Mouse (Mus musculus) right cerebral cortex, postnatal 36 days (tissue): ENCODE measurements around the gene Ncapd2.
"Not testable (repeated sequence)": the region's sequence is repeated elsewhere in the genome, so short reads cannot be mapped to it uniquely, and the experiment has no call there.

ENCODE experiments used
- DNase-seq, 2 experiments: peaks; one replicate each; pipeline ENCODE4 v3.0.0; 2022; ENCODE audit warnings: low spot score in 2 of 2, mixed read lengths in 1 of 2

Ncapd2 gene

DNA sequence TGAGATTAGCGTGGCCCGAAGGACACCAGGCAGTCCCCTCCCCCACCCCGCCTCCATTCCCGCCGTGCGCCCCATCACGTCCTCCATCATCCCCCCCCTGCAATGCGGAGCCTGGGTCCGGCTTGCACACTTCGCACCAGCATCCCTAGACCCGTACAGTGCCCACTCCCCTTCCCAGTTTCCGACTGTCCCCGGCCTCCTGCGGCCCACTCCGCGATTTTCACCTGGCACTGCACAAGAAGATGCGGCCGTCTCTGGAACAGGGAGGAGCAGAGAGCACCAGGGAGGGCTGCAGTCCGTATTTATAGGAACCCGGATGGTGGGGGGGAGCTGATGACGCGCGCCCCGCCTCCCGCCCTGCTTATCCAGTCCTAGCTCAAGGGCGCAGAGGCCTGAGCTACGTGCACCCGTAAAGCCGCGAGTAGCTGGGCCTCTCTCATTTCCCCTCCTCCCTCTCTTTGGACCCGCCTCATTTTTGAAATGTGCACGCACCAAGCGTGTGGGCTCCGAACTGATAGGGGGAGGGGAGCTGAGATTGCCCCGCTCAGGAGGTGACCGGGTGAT lies 26.1 kb downstream of the Ncapd2 start:
- DNase-seq = peak; percentile 98

DNA sequence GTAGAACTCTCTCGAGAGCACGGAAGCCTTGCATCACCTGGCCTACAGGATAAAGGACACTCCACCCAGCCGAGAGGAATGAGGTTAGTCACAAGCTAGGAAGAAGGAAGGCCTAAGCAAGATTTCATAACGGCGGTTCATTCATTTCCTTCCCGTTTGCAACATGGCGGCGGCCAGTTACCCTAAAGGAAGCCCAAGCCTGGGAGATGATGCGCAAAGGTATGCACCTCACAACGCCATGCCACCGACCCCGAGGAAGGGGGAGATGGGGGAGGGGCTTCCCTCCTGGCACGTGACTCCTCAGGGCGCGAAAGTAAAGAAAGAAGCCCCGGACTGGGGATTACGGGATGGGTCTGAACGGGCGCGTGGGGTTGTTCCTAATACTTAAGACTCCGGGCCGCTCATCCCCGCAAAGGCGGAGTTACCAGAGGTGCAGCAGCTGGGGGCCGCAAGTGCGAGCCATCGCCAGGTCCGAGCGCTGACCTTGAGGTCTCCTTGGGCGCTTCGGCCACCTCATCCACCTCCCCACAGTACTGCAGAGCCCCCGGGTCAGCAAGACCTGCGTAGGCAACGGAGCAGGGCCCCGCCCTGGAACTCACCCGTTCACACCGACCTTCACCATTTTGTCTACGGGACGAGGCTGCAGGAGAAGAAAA lies 26.7 kb downstream of the Ncapd2 start:
- DNase-seq = no peak

DNA sequence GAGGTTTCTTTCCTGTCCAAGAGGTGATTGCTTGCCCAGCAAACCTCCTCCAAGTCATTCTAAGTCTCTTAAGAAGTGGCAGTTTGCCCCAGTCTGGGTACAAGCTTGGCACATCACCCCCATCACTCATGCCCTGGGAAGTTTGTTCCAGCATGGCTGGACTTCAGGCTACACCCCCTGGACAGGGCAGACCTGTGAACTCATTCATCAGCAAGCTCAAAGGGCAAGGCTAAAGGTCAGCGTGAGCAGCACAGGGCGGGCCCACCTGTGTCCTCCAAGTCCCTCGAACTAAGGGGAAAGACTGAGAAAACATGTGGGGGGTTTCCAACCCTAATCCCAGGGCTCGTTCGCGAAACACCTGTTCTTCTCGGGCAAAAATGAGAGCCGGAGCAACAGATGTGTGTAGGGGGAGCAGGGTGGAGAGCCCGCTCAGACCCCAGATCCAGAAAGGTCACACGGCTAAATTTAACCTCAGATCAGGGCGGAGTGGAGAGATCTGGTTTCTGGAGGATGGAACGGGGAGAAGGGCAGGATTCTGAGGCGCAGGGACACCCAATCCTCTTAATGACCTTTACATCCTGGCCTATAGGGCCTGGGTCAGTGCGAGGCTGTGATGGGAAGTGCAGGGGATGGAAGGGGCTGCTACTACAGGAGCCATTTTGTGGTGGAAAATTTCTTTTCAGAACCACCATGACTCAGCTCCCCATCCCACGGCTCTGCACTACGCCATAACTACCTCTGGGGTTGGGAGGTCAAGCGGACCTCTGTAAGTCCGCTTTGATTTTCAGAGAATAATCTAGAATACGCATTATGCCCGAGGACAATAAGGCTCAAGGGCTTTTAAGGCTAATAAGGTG lies 27.5 kb downstream of the Ncapd2 start:
- no peak for DNase-seq

DNA sequence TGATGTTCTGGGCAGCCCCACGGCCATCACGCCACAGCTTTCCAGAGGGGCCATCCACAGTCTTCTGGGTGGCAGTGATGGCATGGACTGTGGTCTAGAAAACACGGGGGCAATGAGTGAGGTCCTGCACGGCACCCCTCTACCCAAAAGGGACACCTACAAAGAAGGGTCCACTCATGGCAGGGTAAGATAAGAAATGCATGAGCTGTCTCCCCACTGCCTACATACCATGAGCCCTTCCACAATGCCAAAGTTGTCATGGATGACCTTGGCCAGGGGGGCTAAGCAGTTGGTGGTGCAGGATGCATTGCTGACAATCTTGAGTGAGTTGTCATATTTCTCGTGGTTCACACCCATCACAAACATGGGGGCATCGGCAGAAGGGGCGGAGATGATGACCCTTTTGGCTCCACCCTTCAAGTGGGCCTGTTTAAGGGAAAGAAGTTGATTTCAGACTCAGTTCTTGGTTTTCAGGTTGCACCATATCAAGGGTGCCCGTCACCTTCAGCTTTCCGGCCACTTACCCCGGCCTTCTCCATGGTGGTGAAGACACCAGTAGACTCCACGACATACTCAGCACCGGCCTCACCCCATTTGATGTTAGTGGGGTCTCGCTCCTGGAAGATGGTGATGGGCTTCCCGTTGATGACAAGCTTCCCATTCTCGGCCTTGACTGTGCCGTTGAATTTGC lies 28.7 kb downstream of the Ncapd2 start:
- DNase-seq = not testable (repeated sequence)

DNA sequence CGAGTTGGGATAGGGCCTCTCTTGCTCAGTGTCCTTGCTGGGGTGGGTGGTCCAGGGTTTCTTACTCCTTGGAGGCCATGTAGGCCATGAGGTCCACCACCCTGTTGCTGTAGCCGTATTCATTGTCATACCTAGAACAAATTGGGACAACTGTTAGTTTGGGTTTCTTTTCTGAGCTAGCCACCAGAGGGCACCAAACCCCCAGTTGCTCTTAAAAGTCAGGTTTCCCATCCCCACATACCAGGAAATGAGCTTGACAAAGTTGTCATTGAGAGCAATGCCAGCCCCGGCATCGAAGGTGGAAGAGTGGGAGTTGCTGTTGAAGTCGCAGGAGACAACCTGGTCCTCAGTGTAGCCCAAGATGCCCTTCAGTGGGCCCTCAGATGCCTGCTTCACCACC lies 29.5 kb downstream of the Ncapd2 start:
- not testable (repeated sequence) for DNase-seq

DNA sequence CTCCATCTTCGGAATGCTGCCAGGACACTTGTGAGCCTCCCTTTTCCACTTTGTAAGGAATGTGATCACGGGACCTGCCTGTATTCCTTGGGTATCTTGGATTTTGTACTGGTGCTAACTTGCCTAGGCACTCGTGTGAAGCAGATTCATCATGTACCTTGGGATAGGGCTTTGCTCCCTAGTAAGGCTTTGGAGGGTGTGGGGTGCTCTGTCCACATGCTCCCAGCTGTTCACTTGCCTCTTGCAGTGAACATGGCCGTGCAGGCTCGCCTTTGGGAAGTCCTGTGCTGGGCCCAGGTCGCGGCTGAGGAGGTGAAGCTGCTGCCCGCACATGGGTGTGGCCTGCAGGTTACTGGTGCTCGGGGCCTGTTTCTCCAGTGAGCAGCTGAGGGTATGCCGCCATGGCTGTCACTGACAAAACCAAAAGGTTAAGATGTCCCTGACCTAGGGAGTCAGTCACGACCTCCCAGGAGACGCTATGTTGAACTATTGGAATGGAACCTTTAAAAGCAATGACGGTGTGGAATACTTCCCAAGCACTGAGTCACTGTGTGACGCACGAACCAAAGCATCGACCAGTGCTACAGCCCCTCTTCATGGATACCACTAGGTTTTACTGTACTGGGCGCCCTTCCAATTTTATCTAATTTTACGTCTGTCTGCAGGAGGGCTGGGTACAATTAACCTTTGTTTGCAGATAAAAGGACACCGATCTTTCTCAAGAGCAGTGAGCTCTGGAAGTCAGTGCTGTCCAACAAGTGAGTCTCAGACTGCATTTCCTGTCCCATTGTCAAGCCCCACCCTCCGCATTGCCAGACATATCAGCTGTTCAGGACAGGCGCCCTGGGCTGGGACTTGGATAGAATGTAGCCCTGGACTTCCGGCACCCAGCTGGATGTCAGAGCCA lies 30.4 kb downstream of the Ncapd2 start:
- DNase-seq = peak in 1 of 2 experiments; percentile 68

DNA sequence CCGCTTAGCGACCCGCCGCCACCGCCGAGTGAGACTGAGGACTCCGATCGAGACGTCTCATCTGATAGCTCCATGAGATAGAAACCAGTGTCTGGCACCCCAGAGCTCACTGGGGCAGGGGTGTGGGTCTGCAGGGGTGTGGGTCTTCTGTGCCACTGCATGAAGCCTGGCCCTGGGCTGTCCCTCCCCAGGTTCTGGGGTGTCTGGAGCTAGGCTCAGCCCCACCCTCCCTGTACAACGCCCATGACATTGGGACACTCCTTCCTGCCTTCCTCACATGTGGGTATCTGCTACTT lies 31.0 kb downstream of the Ncapd2 start:
- no peak for DNase-seq

DNA sequence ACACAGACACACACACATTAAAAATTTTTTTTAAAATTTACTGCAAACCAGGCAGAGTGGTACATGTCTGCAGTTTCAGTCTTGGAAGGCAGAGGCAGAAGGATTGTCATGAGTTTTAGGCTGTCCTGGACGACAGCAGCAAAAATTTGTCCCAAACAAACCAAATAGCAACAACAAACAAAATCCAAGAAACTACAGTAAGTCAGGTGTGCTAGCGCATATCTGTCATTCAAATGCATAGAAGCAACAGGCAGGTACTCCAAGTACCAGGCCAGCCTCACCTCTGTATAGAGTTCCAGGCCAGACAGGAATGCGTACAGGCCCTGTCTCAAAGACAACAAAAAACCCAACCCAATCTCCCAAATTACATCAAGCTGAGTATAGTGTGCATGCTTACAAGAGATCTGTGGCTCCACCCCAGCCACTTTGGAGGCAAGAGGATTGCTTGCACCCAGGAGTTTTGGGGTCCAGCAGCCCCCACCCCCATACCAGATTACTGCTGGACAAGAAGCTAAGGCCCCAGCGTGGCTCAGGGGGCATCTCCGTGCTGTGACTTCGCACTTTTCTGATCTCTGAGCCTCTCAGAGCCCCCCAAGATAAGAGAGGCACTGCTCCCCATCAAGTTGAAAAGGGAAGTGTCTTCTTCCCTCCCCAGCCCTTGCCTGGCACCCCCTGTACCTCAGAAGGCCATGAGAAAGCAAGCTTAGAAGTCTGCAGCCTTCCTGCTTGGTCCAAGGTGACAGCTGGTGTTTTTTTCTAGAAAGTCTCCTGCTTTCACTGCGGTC lies 31.5 kb downstream of the Ncapd2 start:
- no peak for DNase-seq

DNA sequence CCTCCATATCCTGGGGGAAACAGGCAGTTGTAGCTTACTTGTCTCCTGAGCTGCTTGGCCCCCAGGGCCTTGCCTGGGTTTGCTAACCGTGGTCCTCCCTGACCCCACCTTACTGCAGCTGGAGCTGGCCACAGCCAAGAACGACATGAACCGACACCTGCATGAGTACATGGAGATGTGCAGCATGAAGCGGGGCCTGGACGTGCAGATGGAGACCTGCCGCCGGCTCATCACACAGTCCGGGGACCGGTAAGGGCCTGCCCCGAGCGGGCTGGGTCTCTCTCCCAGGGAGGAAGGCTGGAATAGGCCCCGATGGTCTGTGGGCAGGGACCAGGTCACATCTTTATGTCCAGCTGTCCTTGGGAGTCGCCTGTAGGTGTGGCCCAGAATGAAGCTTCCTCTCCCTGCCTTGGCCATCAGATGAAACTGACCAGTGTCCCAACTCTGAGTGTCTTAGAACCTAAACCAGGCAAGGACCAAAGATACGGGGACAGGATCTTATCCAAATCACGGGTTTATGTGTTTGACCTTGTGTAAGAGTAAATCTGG lies 32.5 kb downstream of the Ncapd2 start:
- no peak for DNase-seq

DNA sequence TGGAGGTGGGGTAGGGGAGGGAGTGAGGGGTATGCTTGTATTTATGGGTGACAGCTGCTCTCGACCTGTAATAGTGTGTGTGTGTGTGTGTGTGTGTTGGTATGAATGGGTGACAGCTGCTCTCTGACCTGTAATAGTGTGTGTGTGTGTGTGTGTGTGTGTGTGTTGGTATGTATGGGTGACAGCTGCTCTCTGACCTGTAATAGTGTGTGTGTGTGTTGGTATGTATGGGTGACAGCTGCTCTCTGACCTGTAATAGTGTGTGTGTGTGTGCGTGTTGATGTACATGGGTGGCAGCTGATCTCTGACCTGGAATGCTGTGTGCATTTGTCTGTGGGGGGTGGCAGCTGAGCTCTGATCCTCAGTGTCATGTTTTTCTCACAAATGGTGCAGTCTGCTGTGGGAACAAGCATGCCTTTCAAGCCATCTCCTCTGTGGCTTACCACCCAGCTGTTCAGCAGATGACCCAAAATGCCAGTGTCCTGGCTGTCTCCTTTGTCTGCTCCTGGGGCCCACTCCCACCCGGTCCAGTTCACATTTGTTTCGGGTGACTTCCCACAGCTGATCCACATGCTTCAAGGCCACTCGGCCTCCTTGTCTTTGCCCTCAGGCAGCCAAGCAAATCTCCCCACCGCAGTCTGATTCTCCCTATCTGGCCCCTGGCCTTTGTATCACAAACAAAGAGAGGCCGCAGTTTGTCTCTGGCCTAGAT lies 34.4 kb downstream of the Ncapd2 start:
- DNase-seq = no peak

DNA sequence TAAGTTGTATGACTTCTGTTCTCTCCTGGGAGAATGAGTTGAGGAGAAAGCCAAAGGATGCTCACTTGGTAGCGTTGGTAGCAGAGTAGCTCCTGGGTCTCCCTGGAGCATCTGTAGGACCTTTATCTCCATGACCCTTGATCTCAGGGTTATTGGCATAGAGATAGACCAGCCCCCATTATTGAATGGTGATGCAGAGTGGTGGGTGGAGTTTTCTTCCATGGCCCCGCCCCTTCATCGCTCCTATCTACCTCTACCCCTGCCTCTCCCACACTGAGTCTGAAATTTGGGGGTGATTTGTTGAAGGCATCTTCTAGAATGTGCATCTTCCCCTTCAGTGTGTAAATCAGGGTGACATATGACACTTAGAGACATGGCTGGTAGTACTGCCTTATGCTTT lies 35.0 kb downstream of the Ncapd2 start:
- no peak for DNase-seq

DNA sequence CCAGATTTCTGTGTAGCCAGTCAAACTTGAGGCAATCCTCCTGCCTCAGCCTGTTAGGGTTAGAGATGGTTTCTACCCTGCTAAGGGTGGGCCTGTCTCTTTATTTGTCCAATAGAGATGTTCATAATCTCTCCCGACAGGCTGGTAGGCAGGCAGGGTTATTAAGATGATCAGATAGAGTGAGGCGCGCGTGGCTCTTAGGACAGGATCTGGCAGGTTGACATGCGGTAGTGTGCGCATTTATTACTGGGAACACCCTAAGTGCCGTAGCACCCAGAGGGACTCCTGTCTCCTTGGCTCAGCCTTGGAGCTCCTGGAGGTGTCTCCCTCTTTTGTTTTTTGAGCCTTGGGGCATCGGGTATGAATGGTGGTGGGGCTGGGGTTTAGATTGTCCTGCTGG lies 36.2 kb downstream of the Ncapd2 start:
- DNase-seq = no peak

DNA sequence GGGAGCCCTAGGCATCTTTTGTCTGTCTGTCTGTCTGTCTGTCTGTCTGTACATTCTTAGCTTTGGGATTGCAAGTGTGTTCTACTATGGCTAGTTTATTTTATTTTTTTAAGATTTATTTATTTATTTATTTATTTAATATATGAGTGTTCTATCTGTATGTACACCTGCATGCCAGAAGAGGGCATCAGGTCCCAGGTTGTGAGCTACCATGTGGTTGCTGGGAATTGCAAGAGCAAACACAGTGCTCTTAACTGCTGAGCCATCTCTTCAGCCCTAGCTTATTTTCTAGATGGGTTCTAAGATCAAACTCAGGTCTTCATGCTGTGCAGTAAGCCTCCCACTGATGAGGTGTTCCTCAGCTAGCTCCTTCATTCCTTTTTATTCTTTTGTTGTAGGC lies 37.0 kb downstream of the Ncapd2 start:
- DNase-seq = no peak

DNA sequence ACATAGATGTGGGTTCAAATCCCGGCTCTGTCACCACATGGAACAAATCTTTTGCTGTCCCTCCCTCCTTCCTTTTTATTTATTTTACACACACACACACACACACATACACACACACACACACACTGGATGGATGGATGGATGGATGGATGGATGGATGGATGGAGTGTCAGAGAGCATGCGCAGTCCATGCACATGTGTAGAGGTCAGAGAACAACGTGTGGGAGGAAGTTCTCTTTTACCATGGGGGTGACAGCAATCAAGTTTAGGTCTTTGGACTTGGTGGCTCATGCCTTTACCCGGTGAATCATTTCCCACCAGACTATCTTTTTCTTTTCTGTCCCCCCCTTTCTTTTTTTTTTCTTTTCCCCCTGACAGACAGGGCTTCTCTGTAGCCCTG lies 37.8 kb downstream of the Ncapd2 start:
- DNase-seq = no peak

DNA sequence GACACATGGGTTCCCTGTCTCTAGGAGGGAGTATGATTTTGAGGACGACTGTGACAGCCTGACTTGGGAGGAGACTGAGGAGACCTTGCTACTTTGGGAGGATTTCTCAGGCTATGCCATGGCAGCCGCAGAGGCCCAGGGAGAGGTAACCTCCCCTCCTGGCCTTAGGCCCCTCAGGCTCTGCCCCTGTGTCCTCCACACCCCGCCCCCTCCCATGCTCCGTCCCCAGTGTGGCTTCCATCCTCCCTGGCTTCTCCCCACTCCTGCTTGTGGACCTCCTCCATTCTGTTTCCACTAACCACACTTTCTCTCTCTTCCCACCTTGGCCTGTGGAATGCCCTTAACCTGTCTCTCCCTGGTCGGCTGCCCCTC lies 38.5 kb downstream of the Ncapd2 start:
- DNase-seq = no peak

DNA sequence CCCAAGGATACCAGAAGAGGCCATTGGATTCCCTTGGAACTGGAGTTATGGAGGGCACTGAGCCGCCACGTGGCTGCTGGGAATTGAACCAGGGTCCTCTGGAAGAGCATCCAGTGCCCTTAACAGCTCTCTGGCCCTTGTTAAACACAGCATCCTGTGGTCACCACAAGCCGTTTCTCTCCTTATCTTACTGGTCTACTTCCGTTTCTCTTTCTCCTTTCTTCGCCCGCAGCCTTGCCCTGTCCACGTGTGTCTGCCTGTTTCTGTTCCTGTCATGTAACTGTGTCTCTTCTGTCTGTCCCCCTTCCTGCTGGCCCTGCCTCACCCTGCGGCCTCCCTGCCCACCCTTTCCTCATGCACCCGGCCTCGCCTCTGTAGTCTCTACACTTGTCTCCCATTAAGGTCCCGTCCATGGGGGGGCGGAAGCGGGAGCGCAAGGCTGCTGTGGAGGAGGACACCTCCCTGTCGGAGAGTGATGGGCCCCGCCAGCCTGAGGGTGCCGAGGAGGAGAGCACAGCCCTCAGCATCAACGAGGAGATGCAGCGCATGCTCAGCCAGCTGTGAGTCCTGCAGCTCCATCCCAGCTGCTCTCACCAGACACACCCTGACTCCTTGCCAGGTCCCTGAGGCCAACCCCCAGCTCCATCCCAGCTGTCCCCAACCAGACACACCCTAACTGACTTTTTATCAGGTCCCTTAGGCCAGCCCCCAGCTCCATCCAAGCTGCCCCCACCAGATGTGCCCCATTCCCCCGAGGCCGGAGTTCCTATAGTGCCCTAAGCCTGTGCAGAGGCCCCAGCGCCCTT lies 39.1 kb downstream of the Ncapd2 start:
- DNase-seq = no peak

DNA sequence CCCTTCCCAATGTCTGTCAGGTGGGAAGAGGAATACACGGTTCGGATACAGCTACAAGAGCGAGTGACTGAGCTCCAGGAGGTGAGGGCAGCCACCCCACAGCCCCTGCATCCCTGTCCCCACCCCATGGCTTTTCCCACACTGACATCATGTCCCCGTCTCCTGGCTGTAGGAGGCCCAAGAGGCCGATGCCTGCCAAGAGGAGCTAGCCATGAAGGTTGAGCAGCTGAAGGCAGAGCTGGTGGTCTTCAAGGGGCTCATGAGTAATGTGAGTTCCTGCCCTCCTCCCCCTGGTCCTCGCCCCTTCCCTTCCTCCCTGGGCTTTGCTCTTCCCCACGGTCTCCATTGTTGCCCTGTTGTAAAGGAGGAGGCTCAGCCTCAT lies 41.9 kb downstream of the Ncapd2 start:
- no peak for DNase-seq

DNA sequence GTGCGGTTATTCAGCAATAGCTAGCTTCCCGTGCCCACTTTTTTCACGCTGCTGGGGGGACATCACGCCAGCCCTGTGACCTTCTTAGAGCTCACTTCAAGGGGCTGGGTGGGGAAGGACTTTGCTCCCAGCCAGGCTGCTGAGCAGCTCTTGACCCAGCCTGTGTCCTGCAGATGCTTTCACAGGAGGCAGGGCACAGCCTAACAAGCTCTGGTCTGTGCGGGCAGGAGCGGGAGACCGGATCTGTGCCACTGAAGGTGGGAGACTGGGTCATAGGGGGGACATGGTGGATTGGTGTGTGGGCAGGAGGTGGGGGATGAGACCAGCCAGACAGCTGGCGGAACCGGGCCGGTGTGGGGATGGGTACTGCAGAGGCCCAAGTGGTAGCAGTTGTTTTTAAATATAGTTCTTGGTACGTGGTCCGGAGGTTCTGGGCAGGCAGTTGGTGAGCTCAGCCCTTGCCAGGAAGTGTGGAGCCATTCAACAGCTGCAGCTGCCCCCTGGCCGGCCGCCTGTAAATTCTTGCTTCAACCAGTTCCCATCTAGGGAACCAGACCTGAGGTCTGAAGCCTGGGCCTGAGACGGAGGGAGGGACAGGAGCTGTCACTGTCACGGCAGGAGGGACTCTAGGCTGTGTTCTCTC lies 42.5 kb downstream of the Ncapd2 start:
- no peak for DNase-seq
